Mouse (Mus musculus): ENCODE results near the gene Best1. TPM values are rescaled to one million over a fixed set of nuclear protein-coding genes. Genes with fewer than 3 reads are reported as not detected.

Gene Best1
- total RNA-seq, 1 experiment from 2014 or later: 0.97 TPM

GRCm38 (mm10) chr19:10022414-10023303 is 21.2 kb upstream of the Best1 start:
- no peak for DNase-seq

- no peak for DNase-seq
These were observed 20.5 kb upstream of the Best1 start for GRCm38 (mm10) chr19:10021981-10022380.

GRCm38 (mm10) chr19:10019214-10019760 is 17.9 kb upstream of the Best1 start:
- DNase-seq: no peak

GRCm38 (mm10) chr19:10018527-10018818 is 17.0 kb upstream of the Best1 start:
- no peak for DNase-seq

GRCm38 (mm10) chr19:10017637-10018526 is 16.4 kb upstream of the Best1 start:
- peak; percentile 95 for DNase-seq

GRCm38 (mm10) chr19:10016151-10016550 is 14.7 kb upstream of the Best1 start:
- DNase-seq: no peak

- DNase-seq: no peak
These were observed 14.0 kb upstream of the Best1 start for GRCm38 (mm10) chr19:10015442-10015841.

- no peak for DNase-seq
These were observed 13.4 kb upstream of the Best1 start for GRCm38 (mm10) chr19:10014824-10015223.

GRCm38 (mm10) chr19:10013913-10014312 is 12.5 kb upstream of the Best1 start:
- no peak for DNase-seq

GRCm38 (mm10) chr19:10013348-10013747 is 11.9 kb upstream of the Best1 start:
- no peak for DNase-seq

- DNase-seq: no peak
These were observed 11.4 kb upstream of the Best1 start for GRCm38 (mm10) chr19:10012827-10013278.

- no peak for DNase-seq
These were observed 10.0 kb upstream of the Best1 start for GRCm38 (mm10) chr19:10011408-10011807.

- no peak for DNase-seq
These were observed 2.3 kb upstream of the Best1 start for GRCm38 (mm10) chr19:10003696-10004095.

GRCm38 (mm10) chr19:10000330-10000729 is 1.1 kb downstream of the Best1 start:
- no peak for DNase-seq

- DNase-seq: no peak
These were observed 2.5 kb downstream of the Best1 start for GRCm38 (mm10) chr19:9998736-9999486.

GRCm38 (mm10) chr19:9998063-9998416 is 3.4 kb downstream of the Best1 start:
- DNase-seq: no peak

- DNase-seq: no peak
These were observed 4.0 kb downstream of the Best1 start for GRCm38 (mm10) chr19:9997204-9998062.

GRCm38 (mm10) chr19:9993036-9993656 is 8.3 kb downstream of the Best1 start:
- DNase-seq: peak; percentile 90

- DNase-seq: no peak
These were observed 9.1 kb downstream of the Best1 start for GRCm38 (mm10) chr19:9992011-9992958.

GRCm38 (mm10) chr19:9991304-9991703 is 10.1 kb downstream of the Best1 start:
- peak; percentile 83 for DNase-seq

All from adrenal gland, postnatal 25 days (tissue).